Mouse (Mus musculus) thymus, adult 2 months (tissue): Measurements from ENCODE around the gene Tmprss11c.

ENCODE experiments used
- CTCF ChIP-seq: fragments of 200-500 bp; IDR thresholded peaks from 2 replicates; pipeline ENCODE4 v1.5.1; 2012; ENCODE audit warnings: mild to moderate bottlenecking, control low read depth, low read length, moderate library complexity, borderline replicate concordance; ENCODE audit not compliant: control insufficient read depth, poor library complexity, insufficient read depth; ENCODE audit errors: extremely low read depth
- POLR2A ChIP-seq: fragments of 200-500 bp; IDR thresholded peaks from 2 replicates; pipeline ENCODE4 v1.6.1; 2012; ENCODE audit warnings: mild to moderate bottlenecking, low read length, control low read depth, moderate library complexity; ENCODE audit not compliant: control insufficient read depth, poor library complexity, insufficient read depth; ENCODE audit errors: extremely low read depth

DNA sequence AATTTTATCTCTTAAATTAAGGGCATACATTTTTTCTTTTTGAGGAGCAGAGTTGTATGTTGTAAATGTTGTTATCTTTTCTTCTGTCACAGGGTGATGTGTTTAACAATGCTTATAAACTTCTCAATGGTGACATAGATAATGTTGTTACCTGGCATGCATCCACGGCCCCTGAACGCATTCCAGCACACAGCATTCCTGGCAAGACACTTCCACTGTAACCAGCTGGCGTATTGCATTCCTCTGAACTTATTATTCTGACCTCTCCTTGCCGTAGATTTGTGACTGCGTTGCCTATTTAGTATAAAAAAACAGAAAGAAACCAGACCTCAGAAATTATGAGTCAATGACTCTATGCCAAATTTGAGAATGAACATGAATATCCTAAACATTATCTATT lies 17.0 kb upstream of the Tmprss11c start:
- no peak for TF ChIP-seq POLR2A
- no peak for TF ChIP-seq CTCF
